Comparison of ENCODE assay signal across 10 mouse cellular contexts in the genomic region with DNA sequence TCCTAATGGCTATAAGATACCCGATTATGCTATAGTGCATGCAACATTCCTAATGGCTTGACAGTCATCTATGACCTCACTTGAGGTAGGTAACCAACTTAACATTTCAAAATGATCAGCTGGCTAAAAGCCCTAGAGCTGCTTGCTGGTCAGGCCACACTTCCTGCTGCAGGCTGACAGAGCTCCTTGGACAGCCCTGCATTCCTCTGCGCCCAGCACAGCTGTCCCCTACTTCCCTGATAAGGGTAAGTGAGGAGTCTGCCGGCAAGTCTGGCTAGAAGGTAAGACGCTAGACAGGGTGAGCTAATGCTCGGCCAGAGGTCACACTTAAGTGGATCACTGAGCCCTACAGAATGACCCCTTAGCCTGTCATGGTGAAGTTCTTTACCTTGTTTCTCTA. TPM values are rescaled to one million over a fixed set of nuclear protein-coding genes. Genes with fewer than 3 reads are reported as not detected.
DNase-seq lines count a peak whose midpoint lies in the region; ATAC-seq and TF ChIP-seq lines count a peak whose summit lies in the region.
"Had no signal": no experiment of that assay in that cellular context is flagged by ENCODE, and none has a peak within 500 bp of the region (broad histone marks: within the 10 kb centered on the region; RNA-seq: fewer than 3 reads in every experiment).

No protein-coding gene starts in this region.

- no peaks in the 10 kb centered on the region for H3K36me3 ChIP-seq in intestine, embryonic 15.5 days
- H3K36me3 ChIP-seq in intestine, postnatal 0 days (ENCODE audit: control insufficient read depth, insufficient read depth): no peaks in the 10 kb centered on the region
- no peaks in the 10 kb centered on the region for H3K36me3 ChIP-seq in lung, embryonic 16.5 days (ENCODE audit: control insufficient read depth, insufficient read depth, low read length)
- H3K36me3 ChIP-seq in heart, embryonic 15.5 days: no peaks in the 10 kb centered on the region
- no peaks in the 10 kb centered on the region for H3K36me3 ChIP-seq in small intestine, adult 2 months (ENCODE audit: control insufficient read depth, insufficient read depth, low read length)

- H3K9ac ChIP-seq in intestine, embryonic 15.5 days: no peak overlapping the region
- no peak overlapping the region for H3K9ac ChIP-seq in intestine, postnatal 0 days (ENCODE audit: low read depth, low read length)
- no peak overlapping the region for H3K9ac ChIP-seq in lung, embryonic 16.5 days (ENCODE audit: low read length)
- H3K9ac ChIP-seq in heart, embryonic 15.5 days: no peak overlapping the region

- H3K27ac ChIP-seq in intestine, embryonic 15.5 days: no peak overlapping the region
- H3K27ac ChIP-seq in intestine, postnatal 0 days (ENCODE audit: low read depth, low read length): no peak overlapping the region
- H3K27ac ChIP-seq in lung, embryonic 16.5 days (ENCODE audit: low read length): no peak overlapping the region
- peak overlapping the region; percentile 20; the same call in 1 of the 2 replicates for H3K27ac ChIP-seq in heart, embryonic 15.5 days
- peak overlapping the region; percentile 47; the same call in 1 of the 2 replicates for H3K27ac ChIP-seq in small intestine, adult 2 months (ENCODE audit: insufficient read depth, low read depth, low read length)

- no peak for TF ChIP-seq POLR2A in lung, adult 2 months (IDR thresholded peaks at IDR 0.05; ENCODE audit: borderline replicate concordance, extremely low read depth, low read depth, low read length)
- no peak for TF ChIP-seq POLR2A in small intestine, adult 2 months (IDR thresholded peaks at IDR 0.05; ENCODE audit: low read depth, low read length)

- peaks cover 23% of the 10 kb centered on the region; the same call in 1 of the 2 replicates for H3K4me1 ChIP-seq in intestine, embryonic 15.5 days (replicated peaks)
- H3K4me1 ChIP-seq in intestine, postnatal 0 days (replicated peaks; ENCODE audit: control insufficient read depth, insufficient read depth, low read length): no peaks in the 10 kb centered on the region
- H3K4me1 ChIP-seq in lung, embryonic 16.5 days (replicated peaks; ENCODE audit: control insufficient read depth, insufficient read depth, low read length): peaks cover 24% of the 10 kb centered on the region
- H3K4me1 ChIP-seq in lung, adult 2 months (ENCODE audit: control insufficient read depth, insufficient read depth, low read length): peaks cover 38% of the 10 kb centered on the region
- H3K4me1 ChIP-seq in heart, embryonic 15.5 days (replicated peaks): peaks cover 62% of the 10 kb centered on the region
- peaks cover 14% of the 10 kb centered on the region for H3K4me1 ChIP-seq in small intestine, adult 2 months (ENCODE audit: control insufficient read depth, insufficient read depth, insufficient read length, low read length)

- no peak overlapping the region for H3K4me3 ChIP-seq in intestine, embryonic 15.5 days (replicated peaks)
- H3K4me3 ChIP-seq in intestine, postnatal 0 days (ENCODE audit: low read depth, low read length): no peak overlapping the region
- H3K4me3 ChIP-seq in lung, embryonic 16.5 days (ENCODE audit: low read length): no peak overlapping the region
- H3K4me3 ChIP-seq in lung, adult 2 months (replicated peaks; ENCODE audit: extremely low read depth, low read depth, low read length): no peak overlapping the region
- H3K4me3 ChIP-seq in heart, embryonic 15.5 days: no peak overlapping the region
- no peak overlapping the region for H3K4me3 ChIP-seq in small intestine, adult 2 months (ENCODE audit: low read depth, low read length)

- H3K27me3 ChIP-seq in intestine, embryonic 15.5 days (replicated peaks): no peaks in the 10 kb centered on the region
- H3K27me3 ChIP-seq in intestine, postnatal 0 days (replicated peaks; ENCODE audit: control insufficient read depth, insufficient read depth, low read length): no peaks in the 10 kb centered on the region
- no peaks in the 10 kb centered on the region for H3K27me3 ChIP-seq in lung, embryonic 16.5 days (ENCODE audit: control insufficient read depth, insufficient read depth, low read depth, low read length)
- no peaks in the 10 kb centered on the region for H3K27me3 ChIP-seq in heart, embryonic 15.5 days
- H3K27me3 ChIP-seq in small intestine, adult 2 months (ENCODE audit: control insufficient read depth, insufficient read depth, low read length): no peaks in the 10 kb centered on the region

- no peak overlapping the region for H3K4me2 ChIP-seq in intestine, embryonic 15.5 days (replicated peaks)
- no peak overlapping the region for H3K4me2 ChIP-seq in intestine, postnatal 0 days (replicated peaks; ENCODE audit: low read depth)
- no peak overlapping the region for H3K4me2 ChIP-seq in lung, embryonic 16.5 days (ENCODE audit: low read depth, low read length)
- no peak overlapping the region for H3K4me2 ChIP-seq in heart, embryonic 15.5 days
- H3K4me2 ChIP-seq: midbrain, embryonic 11.5 days had no signal

- no peaks in the 10 kb centered on the region for H3K9me3 ChIP-seq in intestine, embryonic 15.5 days
- no peaks in the 10 kb centered on the region for H3K9me3 ChIP-seq in intestine, postnatal 0 days (ENCODE audit: control insufficient read depth)
- H3K9me3 ChIP-seq in lung, embryonic 16.5 days (ENCODE audit: control insufficient read depth, low read length): no peaks in the 10 kb centered on the region
- no peaks in the 10 kb centered on the region for H3K9me3 ChIP-seq in heart, embryonic 15.5 days (replicated peaks)

- WGBS in intestine, embryonic 15.5 days: 25% methylated on average over 5 of the region's 5 CpGs
- WGBS in intestine, postnatal 0 days: 25% methylated on average over 5 of the region's 5 CpGs
- WGBS in lung, embryonic 16.5 days: 20% methylated on average over 5 of the region's 5 CpGs
- 22% methylated on average over 5 of the region's 5 CpGs for WGBS in lung, adult 2 months
- WGBS in heart, embryonic 15.5 days: 15% methylated on average over 5 of the region's 5 CpGs
- 23% methylated on average over 5 of the region's 5 CpGs for WGBS in small intestine, adult 2 months

- TF ChIP-seq CTCF in intestine, postnatal 0 days (IDR thresholded peaks at IDR 0.05; ENCODE audit: low read depth): no peak
- no peak for TF ChIP-seq CTCF in lung, adult 2 months (IDR thresholded peaks at IDR 0.05; ENCODE audit: insufficient read depth, low read length)
- TF ChIP-seq CTCF in small intestine, adult 2 months (IDR thresholded peaks at IDR 0.05; ENCODE audit: extremely low read depth, insufficient read length, insufficient replicate concordance, low read depth, low read length): no peak

- peak; percentile 51; the same call in 1 of the 2 replicates for ATAC-seq in intestine, embryonic 15.5 days
- no peak for ATAC-seq in intestine, postnatal 0 days
- ATAC-seq in lung, embryonic 16.5 days (ENCODE audit: low read depth): peak; percentile 50; the same call in 1 of the 2 replicates
- ATAC-seq in heart, embryonic 15.5 days (replicated peaks; ENCODE audit: insufficient number of reproducible peaks, insufficient read depth, low FRiP score, low read depth): peak; percentile 53; the same call in 1 of the 2 replicates

- no peak for DNase-seq in lung, adult 2 months
- DNase-seq in spleen, postnatal 10 days (ENCODE audit: low spot score in 2 of 2): no peak
- DNase-seq: adrenal gland, postnatal 36 days; cerebellum, adult 11 months had no signal

RNA-seq across cellular contexts. Expression of gene Crtc3, which starts 52.8 kb away (rescaled TPM):
- polyA plus RNA-seq in intestine, embryonic 15.5 days (2015; fragmentation: Nextera tagmentation; extraction: Ambion mirVana): 15.5 and 15.8 TPM in 2 replicates
- polyA plus RNA-seq in intestine, postnatal 0 days (2015; fragmentation: Nextera tagmentation; extraction: Ambion mirVana): 11.5 and 13.8 TPM in 2 replicates
- 18.6 and 20.8 TPM in 2 replicates for polyA plus RNA-seq in lung, embryonic 16.5 days (2015; fragmentation: Nextera tagmentation; extraction: Ambion mirVana)
- 26.3 and 27.9 TPM in 2 replicates for polyA plus RNA-seq in lung, adult 2 months (2012; rRNA removed)
- 16.9 and 21.7 TPM in 2 replicates for polyA plus RNA-seq in heart, embryonic 15.5 days (2015; fragmentation: Nextera tagmentation; extraction: Ambion mirVana)
- 11.0 and 15.7 TPM in 2 replicates for polyA plus RNA-seq in small intestine, adult 2 months (2012; rRNA removed)

Comparison
In these comparisons a context has a peak if more than half of its experiments do, and no peak if none do; other contexts are left out.
1. H3K27ac ChIP-seq: peak in heart, embryonic 15.5 days (single experiment) and small intestine, adult 2 months (single experiment); none in intestine, embryonic 15.5 days (single experiment), intestine, postnatal 0 days (single experiment) and lung, embryonic 16.5 days (single experiment).